Mouse (Mus musculus) lung, adult 2 months (tissue): ENCODE data around the gene Fam19a5.

Experiments
- CTCF ChIP-seq: fragments of 200-500 bp; IDR thresholded peaks from 2 replicates; pipeline ENCODE4 v1.5.1; 2011; ENCODE audit warnings: mild to moderate bottlenecking, low read length, control low read depth; ENCODE audit not compliant: insufficient read depth
- POLR2A ChIP-seq: fragments of 200-500 bp; IDR thresholded peaks from 2 replicates; pipeline ENCODE4 v1.6.1; 2011; ENCODE audit warnings: low read depth, mild to moderate bottlenecking, control low read depth, low read length, borderline replicate concordance; ENCODE audit errors: extremely low read depth

- TF ChIP-seq POLR2A (no peak), CTCF (peak; percentile 54)
These were observed 81.3 kb downstream of the Fam19a5 start for GRCm38 (mm10) chr15:87625236-87626023.
